Mouse (Mus musculus): ENCODE results near the gene Gpt2. TPM values are rescaled to one million over a fixed set of nuclear protein-coding genes. Genes with fewer than 3 reads are reported as not detected.

Gpt2 gene
- 10.2 TPM for polyA plus RNA-seq (2015; fragmentation: Illumina TruSeq; extraction: RNeasy Lipid Tissue Mini Kit (QIAGEN cat#74804); ENCODE audit: insufficient read depth, low read depth, low replicate concordance)

GRCm38 (mm10) chr8:85492125-85492875 lies at the start of gene Gpt2:
Gene Gpt2, plus strand, starts transcription at chr8:85492576.

GRCm38 (mm10) chr8:85555181-85556145 lies 63.1 kb downstream of the Gpt2 start, which contains the start of gene Dnaja2:
Gene Dnaja2, minus strand, starts transcription at chr8:85555344.

Other genes starting within 250 kb of the Gpt2 start
- gene Orc6, start 192.9 kb upstream of the Gpt2 start, polyA plus RNA-seq (2015; fragmentation: Illumina TruSeq; extraction: RNeasy Lipid Tissue Mini Kit (QIAGEN cat#74804); ENCODE audit: insufficient read depth, low read depth, low replicate concordance), result 7.9 TPM
- gene Vps35, start 192.8 kb upstream of the Gpt2 start, polyA plus RNA-seq (2015; fragmentation: Illumina TruSeq; extraction: RNeasy Lipid Tissue Mini Kit (QIAGEN cat#74804); ENCODE audit: insufficient read depth, low read depth, low replicate concordance), result 12.8 TPM
- gene Mylk3, start 106.2 kb upstream of the Gpt2 start, polyA plus RNA-seq (2015; fragmentation: Illumina TruSeq; extraction: RNeasy Lipid Tissue Mini Kit (QIAGEN cat#74804); ENCODE audit: insufficient read depth, low read depth, low replicate concordance), result 0.90 TPM
- gene 4921524J17Rik, start 59.7 kb upstream of the Gpt2 start, polyA plus RNA-seq (2015; fragmentation: Illumina TruSeq; extraction: RNeasy Lipid Tissue Mini Kit (QIAGEN cat#74804); ENCODE audit: insufficient read depth, low read depth, low replicate concordance), result 1.8 TPM
- gene Dnaja2, start 62.8 kb downstream of the Gpt2 start, polyA plus RNA-seq (2015; fragmentation: Illumina TruSeq; extraction: RNeasy Lipid Tissue Mini Kit (QIAGEN cat#74804); ENCODE audit: insufficient read depth, low read depth, low replicate concordance), result 13.1 TPM
- gene Neto2, start 208.3 kb downstream of the Gpt2 start, polyA plus RNA-seq (2015; fragmentation: Illumina TruSeq; extraction: RNeasy Lipid Tissue Mini Kit (QIAGEN cat#74804); ENCODE audit: insufficient read depth, low read depth, low replicate concordance), result not detected

Data from pancreas, adult 10 weeks (tissue).